Mouse (Mus musculus) CH12.LX (cell line): ENCODE measurements around the gene 2900011O08Rik. TPM values are rescaled to one million over a fixed set of nuclear protein-coding genes. Genes with fewer than 3 reads are reported as not detected.

Source experiments
- DNase-seq: peaks from one replicate; pipeline ENCODE4 v3.0.0-alpha.2; 2013; ENCODE audit errors: extremely low read depth
- H3K27ac ChIP-seq: 2 replicates; pipeline ENCODE4 v1.5.1; 2012; ENCODE audit warnings: low read depth, mild to moderate bottlenecking, control low read depth, moderate library complexity; ENCODE audit not compliant: insufficient read depth
- H3K27me3 ChIP-seq: replicated peaks from 2 replicates; pipeline ENCODE3; 2012; ENCODE audit warnings: inconsistent platforms
- H3K36me3 ChIP-seq, 2 experiments: replicated peaks in 1 of 2; 2 replicates each; pipeline versions ENCODE3 to v1.6.1; 2012; ENCODE audit warnings: inconsistent platforms in 1 of 2, low read length in 1 of 2, mild to moderate bottlenecking in 1 of 2, mixed read lengths in 1 of 2, moderate library complexity in 1 of 2; ENCODE audit not compliant: control insufficient read depth in 1 of 2, insufficient read depth in 1 of 2
- H3K4me1 ChIP-seq, 2 experiments: 2 replicates each; pipeline ENCODE4 v1.6.1; 2012; ENCODE audit warnings: inconsistent platforms in 1 of 2, moderate library complexity in 1 of 2; ENCODE audit not compliant: insufficient read depth in 2 of 2, control insufficient read depth in 1 of 2
- H3K4me2 ChIP-seq: 2 replicates; pipeline ENCODE4 v1.6.1; 2012; ENCODE audit warnings: low read depth, mild to moderate bottlenecking, control low read depth; ENCODE audit not compliant: poor library complexity, insufficient read depth, severe bottlenecking
- H3K4me3 ChIP-seq, 3 experiments: fragments of 150-350 bp in 1 of 3; sonication (generic) in 1 of 3; replicated peaks in 1 of 3; 2 replicates each; pipeline versions ENCODE3 to v1.5.1; 2011 to 2012; ENCODE audit warnings: low read depth in 2 of 3, low read length in 2 of 3, mild to moderate bottlenecking in 2 of 3, moderate library complexity in 2 of 3, control low read depth in 1 of 3, improper control_type of control experiment in 1 of 3, inconsistent platforms in 1 of 3, mixed read lengths in 1 of 3; ENCODE audit not compliant: poor library complexity in 1 of 3
- H3K79me2 ChIP-seq: replicated peaks from 2 replicates; pipeline ENCODE4 v1.6.1; 2012; ENCODE audit warnings: mild to moderate bottlenecking, moderate library complexity; ENCODE audit not compliant: control insufficient read depth, poor library complexity, insufficient read depth, severe bottlenecking; ENCODE audit errors: extremely low read depth
- H3K9ac ChIP-seq: 2 replicates; pipeline ENCODE4 v1.6.1; 2012; ENCODE audit warnings: low read depth, mild to moderate bottlenecking, control low read depth, moderate library complexity; ENCODE audit not compliant: insufficient read depth
- H3K9me3 ChIP-seq: replicated peaks from 2 replicates; pipeline ENCODE3; 2012; ENCODE audit warnings: low read length, inconsistent platforms, mixed read lengths
- BHLHE40 ChIP-seq: IDR thresholded peaks from 2 replicates; pipeline ENCODE4 v1.6.1; 2011; ENCODE audit warnings: mild to moderate bottlenecking, low read depth, low read length, improper control_type of control experiment
- CHD2 ChIP-seq: IDR thresholded peaks from 2 replicates; pipeline ENCODE4 v1.6.1; 2011; ENCODE audit warnings: low read length, improper control_type of control experiment
- E2F4 ChIP-seq: IDR thresholded peaks from 2 replicates; pipeline ENCODE4 v1.6.1; 2011; ENCODE audit warnings: low read depth, low read length, improper control_type of control experiment; ENCODE audit not compliant: insufficient replicate concordance
- ELF1 ChIP-seq: IDR thresholded peaks from 2 replicates; pipeline ENCODE4 v1.6.1; 2014; ENCODE audit warnings: low read depth, mild to moderate bottlenecking, inconsistent platforms, low read length, improper control_type of control experiment
- ETS1 ChIP-seq: conservative IDR thresholded peaks from 2 replicates; pipeline ENCODE4 v1.6.1; 2012; ENCODE audit warnings: low read depth, mild to moderate bottlenecking, inconsistent platforms, low read length, improper control_type of control experiment, moderate library complexity
- JUN ChIP-seq: IDR thresholded peaks from 2 replicates; pipeline ENCODE4 v1.6.1; 2011; ENCODE audit warnings: low read depth, mild to moderate bottlenecking, low read length, improper control_type of control experiment, moderate library complexity; ENCODE audit not compliant: insufficient read depth
- JUND ChIP-seq: conservative IDR thresholded peaks from 2 replicates; pipeline ENCODE4 v1.6.1; 2011; ENCODE audit warnings: low read depth, low read length, improper control_type of control experiment
- KAT2A ChIP-seq: IDR thresholded peaks from 2 replicates; pipeline ENCODE4 v1.6.1; 2012; ENCODE audit warnings: low read length, improper control_type of control experiment, inconsistent platforms; ENCODE audit not compliant: insufficient replicate concordance
- MAFK ChIP-seq: IDR thresholded peaks from 2 replicates; pipeline ENCODE4 v1.6.1; 2011; ENCODE audit warnings: low read length, improper control_type of control experiment; ENCODE audit not compliant: insufficient replicate concordance
- MAX ChIP-seq: IDR thresholded peaks from 2 replicates; pipeline ENCODE4 v1.6.1; 2011; ENCODE audit warnings: low read length, improper control_type of control experiment
- MEF2A ChIP-seq: IDR thresholded peaks from 2 replicates; pipeline ENCODE4 v1.6.1; 2014; ENCODE audit warnings: low read depth, mild to moderate bottlenecking, inconsistent platforms, low read length, improper control_type of control experiment, borderline replicate concordance
- NELFE ChIP-seq: IDR thresholded peaks from 2 replicates; pipeline ENCODE4 v1.6.1; 2011; ENCODE audit warnings: low read depth, low read length, improper control_type of control experiment
- NRF1 ChIP-seq: IDR thresholded peaks from 2 replicates; pipeline ENCODE4 v1.6.1; 2014; ENCODE audit warnings: low read depth, mild to moderate bottlenecking, inconsistent platforms, low read length, improper control_type of control experiment, moderate library complexity
- PAX5 ChIP-seq: IDR thresholded peaks from 2 replicates; pipeline ENCODE4 v1.6.1; 2012; ENCODE audit warnings: low read length, inconsistent platforms, mixed read lengths
- POLR2A ChIP-seq: IDR thresholded peaks from 2 replicates; pipeline ENCODE4 v1.6.1; 2011; ENCODE audit warnings: low read depth, mild to moderate bottlenecking, improper control_type of control experiment, low read length
- POLR2AphosphoS2 ChIP-seq: IDR thresholded peaks from 2 replicates; pipeline ENCODE4 v1.6.1; 2011; ENCODE audit warnings: low read depth, low read length, improper control_type of control experiment
- RAD21 ChIP-seq: IDR thresholded peaks from 2 replicates; pipeline ENCODE4 v1.6.1; 2011; ENCODE audit warnings: low read depth, mild to moderate bottlenecking, low read length, improper control_type of control experiment, moderate library complexity
- SIN3A ChIP-seq: IDR thresholded peaks from 2 replicates; pipeline ENCODE4 v1.6.1; 2012; ENCODE audit warnings: low read length, improper control_type of control experiment, inconsistent platforms
- SMC3 ChIP-seq: IDR thresholded peaks from 2 replicates; pipeline ENCODE4 v1.6.1; 2011; ENCODE audit warnings: low read depth, low read length, improper control_type of control experiment
- TBP ChIP-seq: conservative IDR thresholded peaks from 2 replicates; pipeline ENCODE4 v1.6.1; 2011; ENCODE audit warnings: low read depth, low read length, improper control_type of control experiment
- USF1 ChIP-seq: IDR thresholded peaks from 2 replicates; pipeline ENCODE4 v1.6.1; 2014; ENCODE audit warnings: low read depth, mild to moderate bottlenecking, inconsistent platforms, low read length, improper control_type of control experiment
- USF2 ChIP-seq: conservative IDR thresholded peaks from 2 replicates; pipeline ENCODE4 v1.6.1; 2011; ENCODE audit warnings: low read depth, low read length, improper control_type of control experiment
- ZMIZ1 ChIP-seq: IDR thresholded peaks from 2 replicates; pipeline ENCODE4 v1.6.1; 2012; ENCODE audit warnings: low read depth, mild to moderate bottlenecking, inconsistent platforms, low read length, improper control_type of control experiment
- ZNF384 ChIP-seq: IDR thresholded peaks from 2 replicates; pipeline ENCODE4 v1.6.1; 2012; ENCODE audit warnings: low read depth, low read length, improper control_type of control experiment, inconsistent platforms
- dilution Hi-C: fragments of 300-500 bp; cut with MboI; formaldehyde crosslinking; loops from 2 replicates; pipeline ENCODE4 v1.14.3; 2020; ENCODE audit warnings: low sequenced_read_pairs; ENCODE audit not compliant: extremely low pct_unique_long_range_greater_than_20kb, extremely low pct_ligation_motif_present
- in situ Hi-C: fragments of 300-500 bp; cut with MboI; formaldehyde crosslinking; loops from 3 replicates; pipeline ENCODE4 v1.14.3; 2019; ENCODE audit warnings: low sequenced_read_pairs, low pct_ligation_motif_present, low pct_unique_long_range_greater_than_20kb, mixed read lengths
- polyA plus RNA-seq: library from polyadenylated mRNA; unstranded; fragments of >175 nt; gene quantifications from 2 replicates; pipeline ENCODE4 v1.2.1, GENCODE M21; 2012; ENCODE audit warnings: low read depth; ENCODE audit not compliant: insufficient read length
- total RNA-seq, 2 experiments: library from RNA; depleted of rRNA; stranded (reverse); fragments of 300-350 nt in 1 of 2; fragments of >200 nt in 1 of 2; gene quantifications; 2 replicates each; pipeline ENCODE4 v1.2.3; 2012 to 2014

2900011O08Rik gene
- total and polyA plus RNA-seq, 3 experiments, result not detected

- dilution Hi-C loops, result no loop called here
- Histone ChIP-seq H3K4me1 (no peaks in the 10 kb centered on the region), H3K4me2 (no peak overlapping the region), H3K27me3 (peaks cover 15% of the 10 kb centered on the region), H3K79me2 (no peaks in the 10 kb centered on the region), H3K9ac (no peak overlapping the region)
- in situ Hi-C loops, result no loop called here
- TF ChIP-seq MAX, result no peak
- TF ChIP-seq TBP, result no peak
- TF ChIP-seq PAX5, result no peak
- TF ChIP-seq JUND, result no peak
- TF ChIP-seq E2F4, result no peak
- no peak for TF ChIP-seq NELFE
- no peak for TF ChIP-seq BHLHE40
- no peak for TF ChIP-seq ETS1
- TF ChIP-seq KAT2A, result no peak
- no peak for TF ChIP-seq RAD21
- TF ChIP-seq SIN3A, result no peak
- no peak for TF ChIP-seq SMC3
- no peak for TF ChIP-seq POLR2A
- no peak for TF ChIP-seq JUN
- no peak for TF ChIP-seq CHD2
- no peak for TF ChIP-seq ZNF384
- TF ChIP-seq POLR2AphosphoS2, result no peak
- TF ChIP-seq NRF1, result no peak
- TF ChIP-seq ZMIZ1, result no peak
- TF ChIP-seq USF2, result no peak
- TF ChIP-seq, all 38 proteins: peak for 0
- Histone ChIP-seq H3K9me3 (no peaks in the 10 kb centered on the region), H3K36me3 (no peaks in the 10 kb centered on the region), H3K27ac (no peak overlapping the region), H3K4me3 (no peak overlapping the region)
- DNase-seq, result no peak
Measured at GRCm38 (mm10) chr16:14056734-14057133, 70.3 kb downstream of the 2900011O08Rik start.

GRCm38 (mm10) chr16:14058541-14058940 lies 72.1 kb downstream of the 2900011O08Rik start:
- no peaks in the 10 kb centered on the region for H3K4me1 ChIP-seq
- in situ Hi-C loops, result no loop called here
- no peak overlapping the region for H3K4me3 ChIP-seq
- H3K27me3 ChIP-seq, result peaks cover 3% of the 10 kb centered on the region
- no peaks in the 10 kb centered on the region for H3K9me3 ChIP-seq
- no peaks in the 10 kb centered on the region for H3K36me3 ChIP-seq
- DNase-seq, result no peak
- no peaks in the 10 kb centered on the region for H3K79me2 ChIP-seq
- H3K27ac ChIP-seq, result no peak overlapping the region
- dilution Hi-C loops, result no loop called here
- no peak for TF ChIP-seq POLR2AphosphoS2
- TF ChIP-seq JUND, result no peak
- TF ChIP-seq E2F4, result no peak
- no peak for TF ChIP-seq MEF2A
- no peak for TF ChIP-seq NELFE
- no peak for TF ChIP-seq TBP
- TF ChIP-seq NRF1, result no peak
- no peak for TF ChIP-seq MAX
- no peak for TF ChIP-seq PAX5
- TF ChIP-seq ELF1, result no peak
- no peak for TF ChIP-seq MAFK
- TF ChIP-seq KAT2A, result no peak
- TF ChIP-seq USF1, result no peak
- TF ChIP-seq JUN, result no peak
- no peak for TF ChIP-seq SIN3A
- no peak overlapping the region for H3K9ac ChIP-seq
- no peak overlapping the region for H3K4me2 ChIP-seq
